Mouse (Mus musculus): ENCODE measurements around the gene Rpp21. TPM values are rescaled to one million over a fixed set of nuclear protein-coding genes. Genes with fewer than 3 reads are reported as not detected.

The Rpp21 gene
- polyA plus RNA-seq, 1 experiment from 2014 or later: 110 TPM

- peaks cover 6% of the 10 kb centered on the region; the same call in 1 of the 2 replicates for H3K4me1 ChIP-seq (ENCODE audit: insufficient read depth, low read length)
- no peaks in the 10 kb centered on the region for H3K36me3 ChIP-seq (ENCODE audit: insufficient read depth, low read length)
- no peak overlapping the region for H3K9ac ChIP-seq (replicated peaks; ENCODE audit: low read length)
- no peak overlapping the region for H3K4me3 ChIP-seq (ENCODE audit: low read length)
- no peak overlapping the region for H3K27ac ChIP-seq (ENCODE audit: low read length)
- no peak for ATAC-seq (ENCODE audit: low FRiP score, low TSS enrichment)
- H3K4me2 ChIP-seq (replicated peaks; ENCODE audit: low read depth, low read length): no peak overlapping the region
- peaks cover 51% of the 10 kb centered on the region for H3K27me3 ChIP-seq (ENCODE audit: insufficient read depth, low read length)
- no peaks in the 10 kb centered on the region for H3K9me3 ChIP-seq (ENCODE audit: low read length)
Observed at GRCm38 (mm10) chr17:36206846-36207245, 51.0 kb downstream of the Rpp21 start.

- no peaks in the 10 kb centered on the region for H3K36me3 ChIP-seq (ENCODE audit: insufficient read depth, low read length)
- peaks cover 54% of the 10 kb centered on the region for H3K27me3 ChIP-seq (ENCODE audit: insufficient read depth, low read length)
- 0 out of 2 replicates have a peak overlapping the region, but pooled peaks have one; percentile 31 for H3K9ac ChIP-seq (replicated peaks; ENCODE audit: low read length)
- peaks cover 6% of the 10 kb centered on the region; the same call in 1 of the 2 replicates for H3K4me1 ChIP-seq (ENCODE audit: insufficient read depth, low read length)
- H3K4me2 ChIP-seq (replicated peaks; ENCODE audit: low read depth, low read length): peak overlapping the region; percentile 64
- H3K27ac ChIP-seq (ENCODE audit: low read length): no peak overlapping the region
- H3K4me3 ChIP-seq (ENCODE audit: low read length): peak overlapping the region; percentile 38
- H3K9me3 ChIP-seq (ENCODE audit: low read length): no peaks in the 10 kb centered on the region
- ATAC-seq (ENCODE audit: low FRiP score, low TSS enrichment): no peak
- under 1% methylated on average over 41 of the region's 41 CpGs for WGBS
Observed at GRCm38 (mm10) chr17:36205862-36206261, 52.0 kb downstream of the Rpp21 start.

Other genes with a start within 250 kb of the Rpp21 start
- gene H2-T24, start 237.5 kb downstream of the Rpp21 start, polyA plus RNA-seq (2015; fragmentation: Nextera tagmentation; extraction: Ambion mirVana): 2.2 and 3.1 TPM in 2 replicates
- gene H2-T23, start 225.2 kb downstream of the Rpp21 start, polyA plus RNA-seq (2015; fragmentation: Nextera tagmentation; extraction: Ambion mirVana): 4.5 and 5.9 TPM in 2 replicates
- 13.9 and 16.0 TPM in 2 replicates for gene H2-T22, start 215.3 kb downstream of the Rpp21 start, polyA plus RNA-seq (2015; fragmentation: Nextera tagmentation; extraction: Ambion mirVana)
- gene Gm6034, start 215.1 kb downstream of the Rpp21 start, polyA plus RNA-seq (2015; fragmentation: Nextera tagmentation; extraction: Ambion mirVana): 0.10 TPM in 1 of 2 replicates, not detected in the other
- gene Gm11127, start 199.7 kb downstream of the Rpp21 start, polyA plus RNA-seq (2015; fragmentation: Nextera tagmentation; extraction: Ambion mirVana): not detected in 2 replicates
- not detected in 2 replicates for gene Gm19684, start 136.4 kb downstream of the Rpp21 start, polyA plus RNA-seq (2015; fragmentation: Nextera tagmentation; extraction: Ambion mirVana)
- gene Gm7030, start 128.6 kb downstream of the Rpp21 start, polyA plus RNA-seq (2015; fragmentation: Nextera tagmentation; extraction: Ambion mirVana): not detected in 2 replicates
- 0.56 TPM in 1 of 2 replicates, not detected in the other for gene Gm8909, start 89.5 kb downstream of the Rpp21 start, polyA plus RNA-seq (2015; fragmentation: Nextera tagmentation; extraction: Ambion mirVana)
- not detected in 2 replicates for gene H2-T3, start 67.8 kb downstream of the Rpp21 start, polyA plus RNA-seq (2015; fragmentation: Nextera tagmentation; extraction: Ambion mirVana)
- gene Trim39, start 14.2 kb upstream of the Rpp21 start, polyA plus RNA-seq (2015; fragmentation: Nextera tagmentation; extraction: Ambion mirVana): 18.4 and 19.8 TPM in 2 replicates
- 0.15 TPM in 1 of 2 replicates, not detected in the other for gene H2-M10.2, start 28.4 kb upstream of the Rpp21 start, polyA plus RNA-seq (2015; fragmentation: Nextera tagmentation; extraction: Ambion mirVana)
- not detected in 2 replicates for gene H2-M10.1, start 68.1 kb upstream of the Rpp21 start, polyA plus RNA-seq (2015; fragmentation: Nextera tagmentation; extraction: Ambion mirVana)
- not detected in 2 replicates for gene H2-M10.3, start 110.3 kb upstream of the Rpp21 start, polyA plus RNA-seq (2015; fragmentation: Nextera tagmentation; extraction: Ambion mirVana)
- not detected in 2 replicates for gene H2-M10.4, start 204.3 kb upstream of the Rpp21 start, polyA plus RNA-seq (2015; fragmentation: Nextera tagmentation; extraction: Ambion mirVana)